Mouse (Mus musculus): ENCODE data around the gene Tecta. TPM values are rescaled to one million over a fixed set of nuclear protein-coding genes. Genes with fewer than 3 reads are reported as not detected.

Tecta gene
- polyA plus RNA-seq, 1 experiment from 2014 or later: 0.06 TPM

DNA sequence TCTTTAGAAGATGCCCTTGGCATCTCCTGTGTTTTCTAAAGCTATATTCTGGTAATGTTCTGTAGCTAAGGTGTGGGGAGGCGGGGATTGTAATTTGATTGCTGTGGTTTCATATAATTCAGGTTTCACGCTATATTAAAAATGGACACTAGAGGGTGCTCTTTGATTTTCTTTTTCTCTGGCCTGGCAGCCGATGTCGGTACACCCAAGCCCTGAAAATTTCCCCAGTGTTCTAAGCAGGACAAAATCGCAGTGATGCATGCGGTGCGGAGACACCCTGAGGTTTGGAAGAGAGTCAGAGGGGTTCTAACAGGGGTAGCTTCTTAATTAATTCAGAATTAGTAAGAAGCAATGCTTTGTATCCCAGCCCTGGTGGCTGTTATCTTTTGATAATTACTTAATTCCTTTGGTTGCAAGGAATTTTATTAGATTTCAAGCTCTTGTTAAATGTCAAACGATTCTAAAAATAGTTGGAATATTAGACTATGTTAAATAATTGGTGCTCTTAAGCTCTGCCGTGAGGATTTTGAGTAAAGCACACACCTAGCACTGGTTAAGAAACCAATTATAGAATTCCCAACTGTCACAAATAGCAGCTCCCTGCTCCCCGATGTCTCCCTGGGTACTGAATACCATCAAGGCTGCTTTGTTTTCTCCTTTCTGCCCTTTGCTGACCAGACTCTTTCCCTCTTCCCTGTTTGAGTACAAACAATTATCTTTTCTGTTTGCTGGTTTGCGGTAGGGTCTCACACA lies 72.9 kb downstream of the Tecta start:
- H3K4me2 ChIP-seq (replicated peaks; ENCODE audit: low read depth, low read length): no peak overlapping the region
- no peak overlapping the region for H3K9ac ChIP-seq (replicated peaks; ENCODE audit: low read depth)
- peak; percentile 73 for DNase-seq (ENCODE audit: low spot score)
- no peaks in the 10 kb centered on the region for H3K9me3 ChIP-seq (ENCODE audit: low read length)
- H3K36me3 ChIP-seq (ENCODE audit: insufficient read depth, low read length): no peaks in the 10 kb centered on the region
- H3K27me3 ChIP-seq (replicated peaks; ENCODE audit: insufficient read depth, low read length): no peaks in the 10 kb centered on the region
- ATAC-seq: no peak
- H3K4me1 ChIP-seq (ENCODE audit: insufficient read depth, low read depth, low read length): no peaks in the 10 kb centered on the region
- TF ChIP-seq EP300 (IDR thresholded peaks at IDR 0.05) (no peak), CTCF (IDR thresholded peaks at IDR 0.05) (peak; percentile 70)
- WGBS: 25% methylated on average over 11 of the region's 11 CpGs
- no peak overlapping the region for H3K4me3 ChIP-seq (ENCODE audit: low read depth, low read length)
- no peak overlapping the region for H3K27ac ChIP-seq (ENCODE audit: low read length)

DNA sequence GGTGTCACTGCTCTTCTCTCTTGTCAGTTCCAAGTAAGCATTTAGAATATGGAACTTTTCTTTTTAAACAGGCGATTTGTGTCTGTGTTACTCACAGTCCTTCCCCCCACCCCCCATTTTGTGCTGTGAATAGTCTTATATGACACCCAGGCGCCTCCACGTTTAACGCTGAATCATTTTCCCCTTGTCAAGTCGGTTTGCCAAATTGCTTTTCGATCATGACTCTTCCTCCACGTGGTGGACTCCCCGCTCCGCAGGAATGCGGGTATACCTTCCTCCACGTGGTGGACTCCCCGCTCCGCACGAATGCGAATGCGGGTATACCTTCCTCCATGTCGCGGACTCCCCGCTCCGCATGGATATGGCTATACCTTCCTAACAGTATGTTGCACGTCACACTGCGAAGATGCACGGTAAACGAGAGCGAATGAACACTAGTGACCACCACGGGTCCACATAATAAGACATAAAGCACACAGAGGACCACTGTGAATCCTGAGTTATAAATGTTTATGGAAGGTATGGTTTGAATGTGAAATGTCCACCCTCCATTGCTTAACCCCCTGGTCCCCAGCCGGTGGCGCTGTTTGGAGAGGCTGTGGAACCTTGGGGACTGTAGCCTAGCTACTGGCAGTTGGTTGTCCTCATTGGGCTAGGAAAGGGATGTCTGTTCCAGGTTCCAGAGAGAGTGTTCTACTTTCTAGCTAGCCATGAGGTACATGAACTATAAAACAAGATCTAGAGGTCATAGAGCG lies 74.9 kb downstream of the Tecta start:
- no peak overlapping the region for H3K9ac ChIP-seq (replicated peaks; ENCODE audit: low read depth)
- no peak for DNase-seq (ENCODE audit: low spot score)
- H3K9me3 ChIP-seq (ENCODE audit: low read length): no peaks in the 10 kb centered on the region
- H3K4me1 ChIP-seq (ENCODE audit: insufficient read depth, low read depth, low read length): no peaks in the 10 kb centered on the region
- H3K27ac ChIP-seq (ENCODE audit: low read length): no peak overlapping the region
- 55% methylated on average over 29 of the region's 29 CpGs for whole genome bisulfite sequencing
- no peak overlapping the region for H3K4me2 ChIP-seq (replicated peaks; ENCODE audit: low read depth, low read length)
- TF ChIP-seq EP300 (IDR thresholded peaks at IDR 0.05): no peak
- peak; percentile 41 for TF ChIP-seq CTCF (IDR thresholded peaks at IDR 0.05)
- H3K27me3 ChIP-seq (replicated peaks; ENCODE audit: insufficient read depth, low read length): no peaks in the 10 kb centered on the region
- no peak overlapping the region for H3K4me3 ChIP-seq (ENCODE audit: low read depth, low read length)
- H3K36me3 ChIP-seq (ENCODE audit: insufficient read depth, low read length): no peaks in the 10 kb centered on the region
- ATAC-seq: no peak

DNA sequence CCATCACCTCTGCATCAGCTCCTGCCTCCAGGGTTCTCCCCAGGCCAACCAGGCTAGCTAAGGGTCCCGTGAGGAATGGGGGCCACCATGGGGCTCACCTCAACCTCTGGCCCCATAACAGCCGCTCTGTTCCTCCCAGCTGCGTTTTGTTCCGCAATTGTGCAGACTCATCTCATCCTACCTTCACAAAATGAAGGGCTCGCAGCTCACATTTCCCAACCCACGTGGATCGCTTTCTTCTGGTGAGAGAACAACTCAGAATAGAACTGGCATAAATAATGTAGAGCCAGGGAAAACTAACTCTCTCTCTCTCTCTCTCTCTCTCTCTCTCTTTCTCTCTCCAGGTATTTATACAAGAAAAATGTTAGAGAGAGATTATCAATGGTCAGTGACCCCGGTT lies 76.5 kb downstream of the Tecta start:
- Histone ChIP-seq H3K4me3 (ENCODE audit: low read depth, low read length) (no peak overlapping the region), H3K4me1 (ENCODE audit: insufficient read depth, low read depth, low read length) (no peaks in the 10 kb centered on the region), H3K27me3 (replicated peaks; ENCODE audit: insufficient read depth, low read length) (no peaks in the 10 kb centered on the region), H3K27ac (ENCODE audit: low read length) (no peak overlapping the region), H3K9ac (replicated peaks; ENCODE audit: low read depth) (no peak overlapping the region), H3K36me3 (ENCODE audit: insufficient read depth, low read length) (no peaks in the 10 kb centered on the region), H3K9me3 (ENCODE audit: low read length) (no peaks in the 10 kb centered on the region), H3K4me2 (replicated peaks; ENCODE audit: low read depth, low read length) (no peak overlapping the region)
- no peak for TF ChIP-seq EP300 (IDR thresholded peaks at IDR 0.05)
- TF ChIP-seq CTCF (IDR thresholded peaks at IDR 0.05): no peak
- WGBS: 84% methylated on average over 8 of the region's 8 CpGs
- ATAC-seq (no peak), DNase-seq (ENCODE audit: low spot score) (no peak)

DNA sequence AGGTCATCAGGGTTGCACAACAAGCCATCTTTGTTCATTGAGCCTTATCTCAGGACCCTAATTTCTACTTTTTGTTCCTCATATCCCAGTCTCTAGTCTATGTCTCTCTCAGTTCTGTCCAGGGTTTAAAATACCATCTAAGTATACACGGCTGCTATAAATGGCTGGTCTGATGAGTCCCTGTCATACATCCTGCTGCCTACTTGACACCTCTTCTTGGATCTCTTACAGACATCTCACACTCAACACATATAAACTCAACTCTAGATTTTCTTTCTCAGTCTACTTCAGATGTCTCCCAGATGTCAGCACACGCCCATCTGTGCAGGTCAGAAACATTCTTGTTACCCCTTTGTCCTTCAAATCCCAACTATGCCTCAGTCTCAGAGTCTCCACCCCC lies 78.3 kb downstream of the Tecta start:
- no peak for ATAC-seq
- Histone ChIP-seq H3K27ac (ENCODE audit: low read length) (no peak overlapping the region), H3K4me1 (ENCODE audit: insufficient read depth, low read depth, low read length) (no peaks in the 10 kb centered on the region), H3K9ac (replicated peaks; ENCODE audit: low read depth) (no peak overlapping the region), H3K36me3 (ENCODE audit: insufficient read depth, low read length) (no peaks in the 10 kb centered on the region), H3K27me3 (replicated peaks; ENCODE audit: insufficient read depth, low read length) (no peaks in the 10 kb centered on the region), H3K4me3 (ENCODE audit: low read depth, low read length) (no peak overlapping the region), H3K9me3 (ENCODE audit: low read length) (no peaks in the 10 kb centered on the region), H3K4me2 (replicated peaks; ENCODE audit: low read depth, low read length) (no peak overlapping the region)
- no peak for DNase-seq (ENCODE audit: low spot score)
- TF ChIP-seq EP300 (IDR thresholded peaks at IDR 0.05) (no peak), CTCF (IDR thresholded peaks at IDR 0.05) (no peak)
- WGBS: 70% methylated on average over 2 of the region's 2 CpGs

DNA sequence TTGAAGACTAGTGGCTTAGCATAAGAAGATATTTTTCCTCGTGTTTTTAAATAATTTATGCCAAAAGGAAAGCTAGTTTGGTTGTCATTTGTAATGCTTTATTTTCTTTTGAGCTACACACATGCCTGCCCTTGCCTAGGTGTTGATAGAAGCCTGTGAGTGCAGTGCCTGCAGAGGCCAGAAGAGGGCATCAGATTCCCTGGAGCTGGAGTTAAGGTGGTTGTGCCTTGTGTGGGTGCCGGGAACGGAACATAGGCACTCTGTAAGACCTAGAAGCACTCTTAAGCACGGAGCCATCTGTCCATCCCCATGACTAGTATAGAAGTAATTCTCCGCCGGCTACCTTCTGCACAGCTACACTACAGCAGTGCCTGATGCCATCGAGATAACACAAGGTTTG lies 79.1 kb downstream of the Tecta start:
- 91% methylated on average over 7 of the region's 7 CpGs for WGBS
- TF ChIP-seq CTCF (IDR thresholded peaks at IDR 0.05) (no peak), EP300 (IDR thresholded peaks at IDR 0.05) (no peak)
- Histone ChIP-seq H3K4me2 (replicated peaks; ENCODE audit: low read depth, low read length) (no peak overlapping the region), H3K9me3 (ENCODE audit: low read length) (no peaks in the 10 kb centered on the region), H3K4me3 (ENCODE audit: low read depth, low read length) (no peak overlapping the region), H3K4me1 (ENCODE audit: insufficient read depth, low read depth, low read length) (no peaks in the 10 kb centered on the region), H3K9ac (replicated peaks; ENCODE audit: low read depth) (no peak overlapping the region), H3K36me3 (ENCODE audit: insufficient read depth, low read length) (no peaks in the 10 kb centered on the region), H3K27ac (ENCODE audit: low read length) (no peak overlapping the region), H3K27me3 (replicated peaks; ENCODE audit: insufficient read depth, low read length) (no peaks in the 10 kb centered on the region)
- DNase-seq (ENCODE audit: low spot score) (no peak), ATAC-seq (no peak)

DNA sequence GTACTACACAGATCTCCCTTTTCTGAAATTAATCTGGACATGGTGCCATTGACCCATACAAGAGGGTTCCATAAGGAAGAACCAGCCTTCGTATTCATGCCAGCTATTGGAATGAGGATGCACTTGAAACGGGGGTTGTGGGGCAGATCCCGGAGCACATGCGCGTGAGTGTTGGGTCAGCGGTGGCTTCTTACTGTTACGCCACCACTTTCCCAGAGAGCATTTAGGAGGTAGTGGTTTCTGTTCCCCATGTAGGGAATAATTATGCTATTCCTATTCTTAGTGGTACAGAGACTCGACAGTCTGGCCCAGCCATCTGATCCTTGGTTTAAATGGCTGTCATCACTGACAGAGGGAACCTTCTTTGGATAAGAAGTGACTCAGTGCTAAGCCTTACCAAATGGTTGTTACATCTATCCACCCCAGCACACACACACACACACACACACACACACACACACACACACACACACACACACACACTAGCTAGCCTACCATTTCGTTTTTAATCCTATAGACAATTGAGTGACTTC lies 81.2 kb downstream of the Tecta start:
- no peak for ATAC-seq
- Histone ChIP-seq H3K9ac (replicated peaks; ENCODE audit: low read depth) (no peak overlapping the region), H3K4me1 (ENCODE audit: insufficient read depth, low read depth, low read length) (no peaks in the 10 kb centered on the region), H3K36me3 (ENCODE audit: insufficient read depth, low read length) (no peaks in the 10 kb centered on the region), H3K27ac (ENCODE audit: low read length) (no peak overlapping the region), H3K27me3 (replicated peaks; ENCODE audit: insufficient read depth, low read length) (no peaks in the 10 kb centered on the region), H3K4me3 (ENCODE audit: low read depth, low read length) (no peak overlapping the region), H3K9me3 (ENCODE audit: low read length) (no peaks in the 10 kb centered on the region), H3K4me2 (replicated peaks; ENCODE audit: low read depth, low read length) (no peak overlapping the region)
- TF ChIP-seq EP300 (IDR thresholded peaks at IDR 0.05) (no peak), CTCF (IDR thresholded peaks at IDR 0.05) (no peak)
- no peak for DNase-seq (ENCODE audit: low spot score)
- 78% methylated on average over 9 of the region's 9 CpGs for WGBS

All from lung, postnatal 0 days (tissue).